Mouse (Mus musculus) small intestine, adult 2 months (tissue): ENCODE data around the gene Ppp1r2. TPM values are rescaled to one million over a fixed set of nuclear protein-coding genes. Genes with fewer than 3 reads are reported as not detected.
A peak's percentile ranks its signal among the peaks of the same experiment; 100 is the strongest.
"Not testable (repeated sequence)": the region's sequence is repeated elsewhere in the genome, so short reads cannot be mapped to it uniquely, and the experiment has no call there.

Experiments
- H3K27ac ChIP-seq: fragments of 200-500 bp; 2 replicates; pipeline ENCODE4 v1.5.1; 2012; ENCODE audit warnings: low read depth, low read length, control low read depth, inconsistent platforms; ENCODE audit not compliant: insufficient read depth
- H3K27me3 ChIP-seq: fragments of 200-500 bp; 2 replicates; pipeline ENCODE4 v1.6.1; 2012; ENCODE audit warnings: mild to moderate bottlenecking, moderate library complexity, low read length, inconsistent platforms; ENCODE audit not compliant: control insufficient read depth, insufficient read depth
- H3K36me3 ChIP-seq: fragments of 200-500 bp; 2 replicates; pipeline ENCODE4 v1.6.1; 2012; ENCODE audit warnings: mild to moderate bottlenecking, low read length, control low read depth, inconsistent platforms; ENCODE audit not compliant: control insufficient read depth, insufficient read depth
- H3K4me1 ChIP-seq: fragments of 200-500 bp; 2 replicates; pipeline ENCODE4 v1.6.1; 2012; ENCODE audit warnings: low read length, inconsistent platforms, mixed read lengths; ENCODE audit not compliant: control insufficient read depth, insufficient read depth, insufficient read length
- H3K4me3 ChIP-seq: fragments of 200-500 bp; 2 replicates; pipeline ENCODE4 v1.5.1; 2012; ENCODE audit warnings: low read depth, mild to moderate bottlenecking, control low read depth, inconsistent platforms, low read length, moderate library complexity
- CTCF ChIP-seq: fragments of 200-500 bp; IDR thresholded peaks from 2 replicates; pipeline ENCODE4 v1.5.1; 2012; ENCODE audit warnings: low read depth, mild to moderate bottlenecking, control low read depth, inconsistent platforms, low read length, moderate library complexity, mixed read lengths; ENCODE audit not compliant: insufficient replicate concordance, insufficient read length; ENCODE audit errors: extremely low read depth
- POLR2A ChIP-seq: fragments of 200-500 bp; IDR thresholded peaks from 2 replicates; pipeline ENCODE4 v1.6.1; 2012; ENCODE audit warnings: low read depth, mild to moderate bottlenecking, control low read depth, inconsistent platforms, low read length, moderate library complexity
- WGBS: fragments of 180-500 bp; shearing (Covaris S2); methylation state at CpG from one replicate; pipeline ENCODE4 v1.1.7; 2018; 5-methylcytosine and 5-hydroxymethylcytosine counted together
- polyA plus RNA-seq: library from polyadenylated mRNA; depleted of rRNA; stranded (reverse); fragments of >200 nt; gene quantifications from 2 replicates; pipeline ENCODE4 v1.2.3, GENCODE M21; 2012; rRNA removed

Ppp1r2 gene
- polyA plus RNA-seq, result 26.9 and 83.9 TPM in 2 replicates

DNA sequence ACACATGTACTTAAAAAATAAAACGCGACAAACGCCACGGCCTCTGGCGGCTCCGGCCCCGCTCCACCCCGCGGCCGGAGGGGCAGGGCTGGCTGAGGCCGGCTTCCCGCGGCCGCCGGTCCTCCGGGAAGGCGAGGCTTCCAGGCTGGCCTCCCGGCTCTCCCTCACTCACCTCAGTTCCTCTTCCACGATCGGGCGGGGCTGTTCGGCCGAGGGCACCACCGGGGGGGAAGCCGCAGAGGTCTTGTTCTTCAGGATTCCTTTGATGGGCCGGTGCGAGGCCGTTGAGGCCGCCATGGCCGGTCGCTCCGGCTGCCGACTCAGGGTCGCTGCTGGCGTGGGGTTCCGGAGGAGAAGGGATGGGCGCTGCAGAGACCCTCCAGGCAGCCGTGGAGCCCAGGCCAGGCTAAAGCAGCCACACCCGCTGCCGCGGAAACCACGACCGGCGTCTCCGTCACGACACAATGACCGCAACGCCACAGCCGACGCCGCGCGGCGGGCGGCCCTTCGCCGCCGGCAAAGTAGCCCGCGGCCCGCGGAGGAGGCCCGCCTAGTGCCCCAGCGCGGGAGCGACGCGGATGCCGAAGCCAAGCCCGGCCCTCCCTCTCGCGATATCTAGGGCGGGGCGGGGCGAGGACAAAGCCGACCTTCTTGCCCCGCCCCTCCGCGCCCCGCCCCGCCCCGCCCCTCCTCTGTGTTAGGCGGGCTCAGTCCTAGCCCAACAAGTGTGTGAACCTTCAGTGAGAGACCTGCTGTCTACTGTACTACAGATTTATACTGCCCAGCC, at the start of gene Ppp1r2:
Gene Ppp1r2 (minus strand): TSS at position 604 of the 787 bp plus-strand sequence.
- H3K27ac ChIP-seq, result peak within 1 kb of the TSS; percentile 76

GRCm38 (mm10) chr16:31321501-31321900, 46.4 kb upstream of the Ppp1r2 start:
- Histone ChIP-seq H3K4me3 (no peak overlapping the region), H3K36me3 (no peaks in the 10 kb centered on the region), H3K27ac (no peak overlapping the region), H3K4me1 (no peaks in the 10 kb centered on the region), H3K27me3 (no peaks in the 10 kb centered on the region)
- TF ChIP-seq CTCF (no peak), POLR2A (no peak)
- whole genome bisulfite sequencing, result 66% methylated on average over 4 of the region's 4 CpGs

More for the DNA sequence above, at the start of gene Ppp1r2:
- H3K36me3 ChIP-seq, result no peaks in the 10 kb centered on the region
- H3K4me1 ChIP-seq, result peaks cover 4% of the 10 kb centered on the region; the same call in 1 of the 2 replicates
- no peak for TF ChIP-seq CTCF
- TF ChIP-seq POLR2A, result peak; percentile 97
- H3K4me3 ChIP-seq, result peak within 1 kb of the TSS; percentile 76
- no peaks in the 10 kb centered on the region for H3K27me3 ChIP-seq
- under 1% methylated on average over 83 of the region's 83 CpGs for WGBS

- Histone ChIP-seq H3K27me3 (no peaks in the 10 kb centered on the region), H3K4me3 (no peak overlapping the region), H3K4me1 (0 out of 2 replicates have a peak, but pooled peaks cover 3% of the 10 kb centered on the region), H3K36me3 (no peaks in the 10 kb centered on the region), H3K27ac (no peak overlapping the region)
- 70% methylated on average over 7 of the region's 7 CpGs for WGBS
- TF ChIP-seq CTCF (no peak), POLR2A (no peak)
Measured at GRCm38 (mm10) chr16:31320954-31321353, 45.9 kb upstream of the Ppp1r2 start.

DNA sequence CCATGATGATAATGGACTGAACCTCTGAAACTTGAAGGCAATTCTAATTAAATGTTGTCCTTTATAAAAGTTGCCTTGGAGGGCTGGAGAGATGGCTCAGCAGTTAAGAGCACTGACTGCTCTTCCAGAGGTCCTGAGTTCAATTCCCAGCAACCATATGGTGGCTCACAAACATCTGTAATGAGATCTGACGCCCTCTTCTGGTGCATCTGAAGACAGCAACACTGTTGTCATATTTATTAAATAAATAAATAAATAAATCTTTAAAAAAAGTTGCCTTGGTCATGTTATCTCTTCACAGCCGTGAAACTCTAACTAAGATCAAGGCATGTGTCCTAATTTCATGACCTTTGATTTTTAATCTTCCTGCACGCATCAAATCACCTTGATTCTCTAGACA, 44.6 kb upstream of the Ppp1r2 start:
- not testable (repeated sequence) for H3K36me3 ChIP-seq, H3K4me1 ChIP-seq, H3K4me3 ChIP-seq, H3K27me3 ChIP-seq, H3K27ac ChIP-seq
- 56% methylated on average over 3 of the region's 3 CpGs for WGBS

DNA sequence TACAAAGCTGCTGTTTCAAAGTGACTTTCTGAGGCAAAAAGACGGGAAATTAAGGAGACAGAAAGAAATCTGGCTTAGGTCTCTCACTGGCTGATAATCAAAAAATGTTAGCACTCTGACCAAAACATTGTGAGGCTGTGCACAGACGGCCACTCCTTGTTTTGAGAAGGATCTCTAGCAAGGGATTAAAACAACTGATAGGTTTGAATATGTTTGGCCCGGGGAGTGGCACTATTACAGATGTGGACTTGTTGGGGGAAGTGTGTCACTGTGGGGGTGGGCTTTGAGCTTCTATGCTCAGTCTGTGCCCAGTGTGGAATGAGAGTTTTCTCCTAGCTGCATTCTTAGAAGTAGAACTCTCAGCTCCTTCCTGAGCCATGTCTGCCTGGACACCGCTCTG, 44.2 kb upstream of the Ppp1r2 start:
- no peak for TF ChIP-seq POLR2A
- TF ChIP-seq CTCF, result no peak
- Histone ChIP-seq H3K4me3 (no peak overlapping the region), H3K36me3 (no peaks in the 10 kb centered on the region), H3K27me3 (no peaks in the 10 kb centered on the region), H3K4me1 (0 out of 2 replicates have a peak, but pooled peaks cover 3% of the 10 kb centered on the region), H3K27ac (no peak overlapping the region)
- WGBS, result 67% methylated on average over 4 of the region's 4 CpGs

- Histone ChIP-seq H3K36me3 (no peaks in the 10 kb centered on the region), H3K27me3 (no peaks in the 10 kb centered on the region), H3K4me1 (0 out of 2 replicates have a peak, but pooled peaks cover 3% of the 10 kb centered on the region), H3K27ac (no peak overlapping the region), H3K4me3 (no peak overlapping the region)
- TF ChIP-seq POLR2A (no peak), CTCF (no peak)
- 57% methylated on average over 2 of the region's 2 CpGs for WGBS
Measured at GRCm38 (mm10) chr16:31318418-31318817, 43.3 kb upstream of the Ppp1r2 start.

- not testable (repeated sequence) for H3K4me3 ChIP-seq, H3K36me3 ChIP-seq, H3K27me3 ChIP-seq, H3K4me1 ChIP-seq
- WGBS, result 69% methylated on average over 12 of the region's 12 CpGs
- H3K27ac ChIP-seq, result peak overlapping the region; percentile 66
Measured at GRCm38 (mm10) chr16:31316246-31317143, 41.4 kb upstream of the Ppp1r2 start.
